Mouse (Mus musculus): ENCODE results near the gene Kcnip3.

- TF ChIP-seq CTCF (IDR thresholded peaks at IDR 0.05; ENCODE audit: low read depth) (no peak), EP300 (optimal IDR thresholded peaks at IDR 0.05) (no peak)
Observed at GRCm38 (mm10) chr2:127472279-127472678, 49.6 kb downstream of the Kcnip3 start.
